9 mouse cellular contexts compared by ENCODE assay signal in genomic region chr7:105481505-105482411, GRCm38 (mm10). TPM values are rescaled to one million over a fixed set of nuclear protein-coding genes. Genes with fewer than 3 reads are reported as not detected.
A peak's percentile ranks its signal among the peaks of the same experiment; 100 is the strongest.
DNase-seq lines count a peak whose midpoint lies in the region; ATAC-seq and TF ChIP-seq lines count a peak whose summit lies in the region.
"Had no signal": no experiment of that assay in that cellular context is flagged by ENCODE, and none has a peak within 500 bp of the region (broad histone marks: within the 10 kb centered on the region; RNA-seq: fewer than 3 reads in every experiment).

Cavin3 (minus strand) TSS chr7:105482300.

- peaks cover 21% of the 10 kb centered on the region for H3K4me1 ChIP-seq in embryonic facial prominence, embryonic 14.5 days (ENCODE audit: control insufficient read depth, insufficient read depth, low read length)
- peaks cover 9% of the 10 kb centered on the region for H3K4me1 ChIP-seq in heart, adult 2 months (ENCODE audit: control insufficient read depth, insufficient read depth, low read length)
- H3K4me1 ChIP-seq in kidney, adult 2 months (ENCODE audit: control insufficient read depth, insufficient read depth, low read length) = peaks cover 3% of the 10 kb centered on the region
- 0 out of 2 replicates have a peak, but pooled peaks cover 4% of the 10 kb centered on the region for H3K4me1 ChIP-seq in limb, embryonic 11.5 days (ENCODE audit: control insufficient read depth, insufficient read depth, low read length)
- H3K4me1 ChIP-seq in midbrain, embryonic 13.5 days (replicated peaks) = peaks cover 15% of the 10 kb centered on the region
- H3K4me1 ChIP-seq in stomach, embryonic 15.5 days = peaks cover 19% of the 10 kb centered on the region

- H3K36me3 ChIP-seq in embryonic facial prominence, embryonic 14.5 days (ENCODE audit: control insufficient read depth, insufficient read depth, low read length) = no peaks in the 10 kb centered on the region
- H3K36me3 ChIP-seq in heart, adult 2 months (ENCODE audit: control insufficient read depth, insufficient read depth, low read length) = peaks cover 5% of the 10 kb centered on the region
- no peaks in the 10 kb centered on the region for H3K36me3 ChIP-seq in kidney, adult 2 months (ENCODE audit: control insufficient read depth, insufficient read depth, low read length)
- no peaks in the 10 kb centered on the region for H3K36me3 ChIP-seq in limb, embryonic 11.5 days (ENCODE audit: control insufficient read depth, insufficient read depth, low read length)
- no peaks in the 10 kb centered on the region for H3K36me3 ChIP-seq in midbrain, embryonic 13.5 days
- H3K36me3 ChIP-seq in stomach, embryonic 15.5 days = no peaks in the 10 kb centered on the region

- H3K9ac ChIP-seq in embryonic facial prominence, embryonic 14.5 days (ENCODE audit: low read depth, low read length) = peak within 1 kb of the TSS; percentile 83
- H3K9ac ChIP-seq in heart, adult 2 months (ENCODE audit: low read depth, low read length) = peak within 1 kb of the TSS; percentile 94
- H3K9ac ChIP-seq in limb, embryonic 11.5 days (ENCODE audit: low read length) = peak within 1 kb of the TSS; percentile 49
- peak within 1 kb of the TSS; percentile 73 for H3K9ac ChIP-seq in midbrain, embryonic 13.5 days (replicated peaks)
- peak within 1 kb of the TSS; percentile 74 for H3K9ac ChIP-seq in stomach, embryonic 15.5 days

- H3K4me2 ChIP-seq in embryonic facial prominence, embryonic 14.5 days (ENCODE audit: low read depth, low read length) = peak within 1 kb of the TSS; percentile 89
- peak within 1 kb of the TSS; percentile 59 for H3K4me2 ChIP-seq in limb, embryonic 11.5 days (ENCODE audit: low read depth, severe bottlenecking)
- H3K4me2 ChIP-seq in midbrain, embryonic 13.5 days (replicated peaks) = peak within 1 kb of the TSS; percentile 83
- peak within 1 kb of the TSS; percentile 93 for H3K4me2 ChIP-seq in stomach, embryonic 15.5 days

- 0 out of 2 replicates have a peak, but pooled peaks have one; percentile 2 for TF ChIP-seq EP300 in heart, adult 2 months (IDR thresholded peaks at IDR 0.05; ENCODE audit: insufficient read depth, low read depth, low read length)

- DNase-seq in thymus, postnatal 0 days (ENCODE audit: low spot score) = no peak
- no peak for DNase-seq in thymus, postnatal 14 days
- DNase-seq in embryonic facial prominence, embryonic 14.5 days (ENCODE audit: low spot score) = peak; percentile 89
- peak; percentile 90 for DNase-seq in heart, adult 2 months
- peak; percentile 83 for DNase-seq in kidney, adult 2 months
- peak; percentile 75 for DNase-seq in limb, embryonic 11.5 days (ENCODE audit: low spot score)

- no peaks in the 10 kb centered on the region for H3K27me3 ChIP-seq in embryonic facial prominence, embryonic 14.5 days (replicated peaks; ENCODE audit: control insufficient read depth, insufficient read depth, low read length)
- H3K27me3 ChIP-seq in heart, adult 2 months (ENCODE audit: control insufficient read depth, insufficient read depth, low read length) = no peaks in the 10 kb centered on the region
- no peaks in the 10 kb centered on the region for H3K27me3 ChIP-seq in kidney, adult 2 months (replicated peaks; ENCODE audit: control insufficient read depth, insufficient read depth, low read length)
- peaks cover 12% of the 10 kb centered on the region for H3K27me3 ChIP-seq in limb, embryonic 11.5 days (ENCODE audit: control insufficient read depth, insufficient read depth, low read length)
- H3K27me3 ChIP-seq in midbrain, embryonic 13.5 days = peaks cover 9% of the 10 kb centered on the region; the same call in 1 of the 2 replicates
- H3K27me3 ChIP-seq in stomach, embryonic 15.5 days (replicated peaks) = no peaks in the 10 kb centered on the region
- H3K27me3 ChIP-seq: CH12.LX had no signal

- peak within 1 kb of the TSS; percentile 60 for H3K4me3 ChIP-seq in embryonic facial prominence, embryonic 14.5 days (ENCODE audit: low read depth, low read length)
- H3K4me3 ChIP-seq in heart, adult 2 months = peak within 1 kb of the TSS; percentile 78
- peak within 1 kb of the TSS; percentile 50 for H3K4me3 ChIP-seq in kidney, adult 2 months (ENCODE audit: insufficient read depth, low read depth, low read length)
- peak within 1 kb of the TSS; percentile 32 for H3K4me3 ChIP-seq in limb, embryonic 11.5 days (ENCODE audit: low read depth, low read length)
- peak within 1 kb of the TSS; percentile 48 for H3K4me3 ChIP-seq in midbrain, embryonic 13.5 days (replicated peaks)
- H3K4me3 ChIP-seq in stomach, embryonic 15.5 days (replicated peaks) = peak within 1 kb of the TSS; percentile 59

- ATAC-seq in embryonic facial prominence, embryonic 14.5 days (ENCODE audit: low read depth) = peak; percentile 90
- ATAC-seq in limb, embryonic 11.5 days (ENCODE audit: insufficient number of reproducible peaks, low FRiP score, low TSS enrichment, low read depth) = peak; percentile 74
- ATAC-seq in midbrain, embryonic 13.5 days = peak; percentile 93
- ATAC-seq in stomach, embryonic 15.5 days (ENCODE audit: insufficient read depth, low FRiP score, low read depth) = peak; percentile 82

- peak; percentile 76 for TF ChIP-seq POLR2A in heart, adult 2 months (IDR thresholded peaks at IDR 0.05; ENCODE audit: insufficient read depth, low read depth, low read length)
- TF ChIP-seq POLR2A in kidney, adult 2 months (IDR thresholded peaks at IDR 0.05; ENCODE audit: low read depth, low read length) = no peak

- no peaks in the 10 kb centered on the region for H3K9me3 ChIP-seq in embryonic facial prominence, embryonic 14.5 days (ENCODE audit: control insufficient read depth, low read length)
- no peaks in the 10 kb centered on the region for H3K9me3 ChIP-seq in limb, embryonic 11.5 days (ENCODE audit: control insufficient read depth, low read length)
- no peaks in the 10 kb centered on the region for H3K9me3 ChIP-seq in midbrain, embryonic 13.5 days
- no peaks in the 10 kb centered on the region for H3K9me3 ChIP-seq in stomach, embryonic 15.5 days

- WGBS in embryonic facial prominence, embryonic 14.5 days = 3% methylated on average over 42 of the region's 63 CpGs
- 5% methylated on average over 63 of the region's 63 CpGs for WGBS in heart, adult 2 months
- WGBS in kidney, adult 2 months = 5% methylated on average over 63 of the region's 63 CpGs
- WGBS in limb, embryonic 11.5 days = 3% methylated on average over 63 of the region's 63 CpGs
- WGBS in midbrain, embryonic 13.5 days = 4% methylated on average over 63 of the region's 63 CpGs
- WGBS in stomach, embryonic 15.5 days = 2% methylated on average over 63 of the region's 63 CpGs

- peak within 1 kb of the TSS; percentile 90 for H3K27ac ChIP-seq in embryonic facial prominence, embryonic 14.5 days (replicated peaks; ENCODE audit: low read depth, low read length)
- H3K27ac ChIP-seq in heart, adult 2 months = peak within 1 kb of the TSS; percentile 97
- peak within 1 kb of the TSS; percentile 49 for H3K27ac ChIP-seq in kidney, adult 2 months (ENCODE audit: insufficient read depth, low read depth, low read length)
- H3K27ac ChIP-seq in limb, embryonic 11.5 days (replicated peaks; ENCODE audit: low read depth, low read length) = no peak within 1 kb of the TSS
- peak within 1 kb of the TSS; percentile 45 for H3K27ac ChIP-seq in midbrain, embryonic 13.5 days
- H3K27ac ChIP-seq in stomach, embryonic 15.5 days = peak within 1 kb of the TSS; percentile 93

- H3K79me2 ChIP-seq in heart, adult 2 months (replicated peaks; ENCODE audit: control insufficient read depth, insufficient read depth, low read length) = no peaks in the 10 kb centered on the region

- intact Hi-C loops in heart, adult 2 months (cut with DNase I) = loop anchor here (2.0 kb wide), 1 partner anchor 33 kb away; no protein-coding TSS in a partner anchor

- no peak for TF ChIP-seq CTCF in heart, adult 2 months (IDR thresholded peaks at IDR 0.05)
- TF ChIP-seq CTCF in kidney, adult 2 months (conservative IDR thresholded peaks at IDR 0.05; ENCODE audit: insufficient read depth, insufficient read length, low read depth, low read length) = no peak

RNA-seq across cellular contexts. Expression of gene Cavin3, which starts in this region (rescaled TPM):
- polyA plus RNA-seq in thymus, postnatal 0 days (2015; fragmentation: Nextera tagmentation; extraction: Ambion mirVana) = 14.0 and 15.1 TPM in 2 replicates
- polyA plus RNA-seq in embryonic facial prominence, embryonic 14.5 days (2014; fragmentation: Nextera tagmentation; extraction: Ambion mirVana) = 120 and 137 TPM in 2 replicates
- 10 to 100 TPM; 17.5 to 24.0 TPM for total RNA-seq in heart, adult 2 months (2021)
- polyA plus RNA-seq in heart, adult 2 months (2012; rRNA removed) = 18.0 and 21.0 TPM in 2 replicates
- 21.4 and 27.9 TPM in 2 replicates for polyA plus RNA-seq in kidney, adult 2 months (2012; rRNA removed)
- 21.0 and 21.1 TPM in 2 replicates for polyA plus RNA-seq in limb, embryonic 11.5 days (2014; fragmentation: Nextera tagmentation; extraction: Ambion mirVana)
- polyA plus RNA-seq in midbrain, embryonic 13.5 days (2015; fragmentation: Nextera tagmentation; extraction: Ambion mirVana) = 18.3 and 22.1 TPM in 2 replicates
- 115 and 131 TPM in 2 replicates for polyA plus RNA-seq in stomach, embryonic 15.5 days (2015; fragmentation: Nextera tagmentation; extraction: Ambion mirVana)
- total RNA-seq: CH12.LX had no signal

Comparison
In these comparisons a context has a peak if more than half of its experiments do, and no peak if none do; other contexts are left out.
1. DNase-seq: peak in embryonic facial prominence, embryonic 14.5 days (single experiment), heart, adult 2 months (2 of 2), kidney, adult 2 months (single experiment) and limb, embryonic 11.5 days (single experiment); none in thymus, postnatal 0 days (single experiment) and thymus, postnatal 14 days (single experiment).
2. Peak in every context shown above with its lines, with median percentiles within 50 percentile points of each other: ATAC-seq, H3K4me2 ChIP-seq, H3K4me3 ChIP-seq and H3K9ac ChIP-seq.